Mouse (Mus musculus) megakaryocyte, embryonic 14.5 days (primary cell): ENCODE results near the gene Rasl11a.
"Not testable (repeated sequence)": the region's sequence is repeated elsewhere in the genome, so short reads cannot be mapped to it uniquely, and the experiment has no call there.

ENCODE experiments used
- FLI1 ChIP-seq: IDR thresholded peaks from 2 replicates; pipeline ENCODE4 v1.6.1; 2012; ENCODE audit warnings: low read length, inconsistent platforms, mixed read lengths
- GATA1 ChIP-seq: IDR thresholded peaks from 3 replicates; pipeline ENCODE4 v1.6.1; 2012; ENCODE audit warnings: mixed read lengths, low read length, inconsistent platforms, borderline replicate concordance

DNA sequence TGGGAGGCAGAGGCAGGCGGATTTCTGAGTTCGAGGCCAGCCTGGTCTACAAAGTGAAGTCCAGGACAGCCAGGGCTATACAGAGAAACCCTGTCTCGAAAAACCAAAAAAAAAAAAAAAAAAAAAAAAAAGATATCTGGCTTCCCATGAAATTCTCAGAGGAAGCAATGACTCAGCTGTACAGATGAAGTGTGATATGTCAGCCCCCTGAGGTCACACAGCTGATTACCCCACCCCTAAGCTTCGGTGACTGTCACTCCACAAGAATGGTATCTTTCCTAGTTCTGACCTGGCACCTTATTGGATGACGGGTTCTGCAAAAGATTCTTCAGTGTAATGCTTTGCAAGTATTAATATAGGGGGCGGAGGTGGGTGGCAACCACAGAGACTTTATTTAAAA lies 33.0 kb downstream of the Rasl11a start:
- not testable (repeated sequence) for TF ChIP-seq GATA1, FLI1
